Mouse (Mus musculus) natural killer cell, adult 2 months (primary cell): ENCODE data around the gene Prl8a8.

Source experiments
- DNase-seq, 2 experiments: peaks; one replicate each; pipeline ENCODE4 v3.0.0; 2022; ENCODE audit warnings: low spot score in 2 of 2

Prl8a8 gene

GRCm38 (mm10) chr13:27513117-27513516 lies at the start of gene Prl8a8:
Prl8a8 (minus strand) TSS chr13:27513217.
- no peak for DNase-seq

GRCm38 (mm10) chr13:27553336-27553735 lies 40.3 kb upstream of the Prl8a8 start:
- no peak for DNase-seq

- DNase-seq: no peak
Observed at GRCm38 (mm10) chr13:27523156-27523555, 10.1 kb upstream of the Prl8a8 start.

GRCm38 (mm10) chr13:27507645-27508044 lies 5.4 kb downstream of the Prl8a8 start:
- no peak for DNase-seq
